Mouse (Mus musculus) cortical plate, adult 2 months (tissue): ENCODE measurements at regions not wholly inside any gene's neighbourhood (a gene's known extent, or its start where the extent isn't known, plus 50 kb on each side); places are given as distances from the start of the nearest gene placed in this dataset.

Experiments used
- CTCF ChIP-seq: fragments of 200-500 bp; IDR thresholded peaks from 2 replicates; pipeline ENCODE4 v1.5.1; 2011; ENCODE audit warnings: mild to moderate bottlenecking, control low read depth, low read length; ENCODE audit not compliant: insufficient read depth; ENCODE audit errors: extremely low read depth
- POLR2A ChIP-seq: fragments of 200-500 bp; IDR thresholded peaks from 2 replicates; pipeline ENCODE4 v1.6.1; 2011; ENCODE audit warnings: mild to moderate bottlenecking, low read length, control low read depth; ENCODE audit not compliant: insufficient read depth; ENCODE audit errors: extremely low read depth

DNA sequence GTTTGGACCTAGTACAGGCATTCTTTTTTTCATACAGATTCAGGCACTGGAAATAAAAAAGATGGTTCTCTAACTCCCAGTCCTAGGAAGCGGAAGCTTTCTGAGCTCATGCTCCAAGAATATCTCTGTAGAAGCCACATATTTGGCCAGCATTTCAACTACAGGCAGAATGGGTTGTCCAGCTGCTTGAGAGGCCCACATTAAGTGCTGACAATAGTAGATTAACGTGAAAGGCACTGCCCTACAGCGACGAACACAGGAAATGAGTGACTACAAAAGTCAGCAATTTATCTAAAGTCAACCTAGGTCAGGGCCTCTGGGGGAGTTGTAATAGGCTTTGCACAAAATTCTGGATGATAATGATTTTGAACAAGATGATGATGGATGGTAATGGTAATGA lies 125.5 kb upstream of the Tmem28 start:
- TF ChIP-seq CTCF (no peak), POLR2A (no peak)
